Mouse (Mus musculus) left cerebral cortex, postnatal 14 days (tissue): ENCODE measurements at regions not wholly inside any gene's neighbourhood (a gene's known extent, or its start where the extent isn't known, plus 50 kb on each side); places are given as distances from the start of the nearest gene placed in this dataset.
A peak's percentile ranks its signal among the peaks of the same experiment; 100 is the strongest.

Experiments used
- DNase-seq, 2 experiments: peaks; one replicate each; pipeline ENCODE4 v3.0.0; 2021 to 2022; ENCODE audit warnings: low spot score in 2 of 2, mixed read lengths in 1 of 2
- intact Hi-C: fragments of 180-260 bp; cut with DNase I; formaldehyde crosslinking; loops from one replicate; pipeline ENCODE4 v1.15.1; 2025

GRCm38 (mm10) chr13:116795041-116795440 is 230.3 kb downstream of the Parp8 start:
- DNase-seq = no peak

DNA sequence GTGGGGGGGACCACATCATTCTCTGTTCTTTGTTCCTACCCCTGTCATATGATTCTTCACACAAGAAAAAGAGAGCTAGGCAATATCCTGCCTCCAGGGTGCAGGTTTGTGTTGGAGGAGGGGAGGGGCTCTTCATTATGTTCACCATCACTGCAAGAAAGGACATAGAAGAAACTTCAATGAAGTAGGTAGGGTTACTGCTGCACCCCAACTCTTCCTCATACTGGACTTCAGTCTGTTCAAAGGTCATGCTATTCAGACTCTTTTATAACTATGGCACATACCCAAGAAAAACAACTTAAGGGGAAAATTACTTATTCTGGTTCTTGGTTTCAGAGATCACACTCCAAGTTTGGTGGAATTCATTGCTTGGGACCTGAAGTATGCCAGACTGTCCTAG is 243.7 kb downstream of the Parp8 start:
- intact Hi-C loops = no loop called here
- DNase-seq = no peak

More at GRCm38 (mm10) chr13:116795041-116795440, 230.3 kb downstream of the Parp8 start:
- intact Hi-C loops = no loop called here

GRCm38 (mm10) chr13:116765491-116765890 is 259.8 kb downstream of the Parp8 start:
- intact Hi-C loops = no loop called here
- peak in 1 of 2 experiments; percentile 6 for DNase-seq

- intact Hi-C loops = no loop called here
Measured at GRCm38 (mm10) chr13:116759912-116760311, 265.4 kb downstream of the Parp8 start.

GRCm38 (mm10) chr13:116740825-116741224 is 284.5 kb downstream of the Parp8 start:
- no peak for DNase-seq
- intact Hi-C loops = no loop called here

More at GRCm38 (mm10) chr13:116759912-116760311, 265.4 kb downstream of the Parp8 start:
- no peak for DNase-seq

GRCm38 (mm10) chr13:116723361-116724153 is 301.8 kb downstream of the Parp8 start:
- no peak for DNase-seq
- intact Hi-C loops = no loop called here

- peak; percentile 41 to 73 for DNase-seq
Measured at GRCm38 (mm10) chr13:116714809-116715208, 310.5 kb downstream of the Parp8 start.

GRCm38 (mm10) chr13:116711866-116712593 is 313.3 kb downstream of the Parp8 start:
- peak; percentile 78 to 87 for DNase-seq
- intact Hi-C loops = loop anchor here (2.0 to 10.0 kb wide), 7 partner anchors 987 to 1877 kb away; no protein-coding TSS in a partner anchor

More at GRCm38 (mm10) chr13:116714809-116715208, 310.5 kb downstream of the Parp8 start:
- intact Hi-C loops = loop anchor here (5.0 to 10.0 kb wide), 4 partner anchors 1038 to 1880 kb away; no protein-coding TSS in a partner anchor

DNA sequence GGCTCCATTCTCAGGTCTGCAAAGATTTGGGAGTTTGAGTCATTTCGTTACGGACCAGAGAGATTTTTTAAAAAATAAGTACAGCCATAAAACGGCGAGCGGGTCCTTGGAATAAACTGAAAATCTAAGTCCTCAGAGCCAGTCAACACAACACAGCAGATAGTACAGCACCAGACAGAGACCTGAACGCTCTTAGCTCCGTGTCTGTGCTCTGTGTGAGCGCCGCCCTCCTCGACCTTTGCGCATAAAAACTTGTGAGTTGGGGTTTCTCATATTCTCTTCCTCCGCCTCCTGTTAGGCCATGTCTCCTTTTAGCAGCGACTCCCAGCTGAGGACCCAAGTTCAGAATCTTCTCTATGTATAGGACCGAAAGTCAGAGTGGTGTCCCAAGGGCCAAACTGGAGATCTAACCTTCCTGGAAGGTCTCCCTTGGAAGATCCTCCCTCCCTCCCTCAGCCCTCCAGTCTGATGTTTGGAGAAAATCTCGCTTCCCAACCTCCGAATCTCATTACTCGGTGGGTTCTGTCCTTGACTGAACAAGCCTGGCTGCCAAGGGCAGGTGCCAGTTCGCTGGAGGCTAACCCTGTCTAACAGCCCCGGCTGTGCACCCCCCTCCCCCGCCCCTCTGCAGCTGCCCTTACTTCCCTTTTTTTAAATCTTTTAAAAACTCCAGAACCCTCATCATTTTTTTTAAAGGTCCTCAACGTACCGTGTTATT is 314.0 kb downstream of the Parp8 start:
- no peak for DNase-seq
- intact Hi-C loops = loop anchor here (5.0 to 10.0 kb wide), 4 partner anchors 1034 to 1877 kb away; no protein-coding TSS in a partner anchor

GRCm38 (mm10) chr13:116709671-116710070 is 315.7 kb downstream of the Parp8 start:
- DNase-seq = no peak
- intact Hi-C loops = loop anchor here (5.0 to 10.0 kb wide), 4 partner anchors 1032 to 1875 kb away; no protein-coding TSS in a partner anchor

DNA sequence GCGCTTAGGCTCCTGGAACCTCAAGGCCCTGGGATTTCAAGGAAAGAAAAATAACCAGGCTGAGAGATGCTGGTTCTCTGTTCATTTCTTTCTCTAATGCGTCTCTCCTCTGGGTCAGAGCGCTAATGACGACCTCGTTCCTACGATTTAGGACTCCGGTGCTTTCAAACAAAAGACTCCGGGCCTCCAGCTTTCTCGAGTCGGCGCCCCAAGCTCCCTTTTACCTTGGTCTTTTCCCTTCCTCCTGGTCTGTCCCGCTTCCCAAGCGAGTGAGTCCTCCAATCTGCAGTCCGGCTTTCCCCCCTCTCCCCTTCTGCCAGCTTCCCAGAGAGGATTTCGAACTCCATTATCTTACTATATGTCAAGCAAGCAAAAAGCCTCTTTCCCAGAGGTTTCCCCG is 316.5 kb downstream of the Parp8 start:
- no peak for DNase-seq
- intact Hi-C loops = no loop called here

- intact Hi-C loops = no loop called here
- no peak for DNase-seq
Measured at GRCm38 (mm10) chr13:116708456-116708780, 316.9 kb downstream of the Parp8 start.

GRCm38 (mm10) chr13:116707621-116708455 is 317.5 kb downstream of the Parp8 start:
- intact Hi-C loops = no loop called here
- no peak for DNase-seq

DNA sequence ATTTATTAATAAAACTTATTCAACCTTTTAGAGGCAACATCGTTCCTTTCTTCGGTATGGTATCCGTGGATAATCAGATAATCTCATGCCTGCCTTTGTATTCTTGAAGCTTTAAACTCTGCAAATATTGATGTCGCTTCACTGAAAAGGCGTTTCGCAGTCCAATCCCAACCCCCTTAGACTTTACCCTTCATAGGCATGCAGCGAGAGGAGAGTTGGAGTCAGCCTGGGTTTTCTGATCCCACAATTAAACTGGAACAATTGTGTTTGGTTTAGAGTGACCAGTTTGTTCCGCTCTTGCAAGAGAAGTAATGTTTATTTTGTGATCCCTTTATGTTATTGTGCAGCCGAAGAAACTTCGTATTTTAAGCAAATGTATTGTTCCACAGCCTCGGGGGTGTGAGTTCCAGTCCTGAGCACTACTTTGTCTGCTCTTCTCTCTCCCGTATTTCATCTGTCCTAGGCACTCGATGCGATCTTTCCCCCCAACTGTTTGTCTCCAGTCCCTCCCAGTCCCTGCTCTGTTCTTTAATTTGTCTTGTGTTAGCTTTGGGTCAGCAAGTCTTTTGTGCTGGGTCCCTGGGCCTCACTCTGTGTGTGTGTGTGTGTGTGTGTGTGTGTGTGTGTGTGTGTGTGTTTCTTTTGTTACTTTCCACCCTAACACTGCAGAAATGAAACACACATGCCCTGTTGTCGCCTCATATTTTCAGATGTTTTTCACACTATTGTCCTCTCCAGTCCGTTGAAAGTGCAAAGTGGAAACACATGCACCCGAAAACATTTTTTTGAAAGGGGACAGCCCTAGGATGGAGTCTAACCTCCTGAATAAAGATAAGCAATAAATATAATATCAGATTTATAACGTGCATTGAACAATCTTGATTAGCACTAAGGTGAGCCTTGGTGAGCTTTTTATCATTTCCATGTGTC is 318.7 kb downstream of the Parp8 start:
- intact Hi-C loops = no loop called here
- DNase-seq = no peak

GRCm38 (mm10) chr13:116705611-116706386 is 319.5 kb downstream of the Parp8 start:
- intact Hi-C loops = loop anchor here (2.0 kb wide), 1 partner anchor 395 kb away; no protein-coding TSS in a partner anchor
- DNase-seq = no peak

GRCm38 (mm10) chr13:116688714-116689113 is 336.6 kb downstream of the Parp8 start:
- DNase-seq = no peak
- intact Hi-C loops = no loop called here
